Mouse (Mus musculus) kidney, postnatal 0 days (tissue): ENCODE results near the gene Cadps2. TPM values are rescaled to one million over a fixed set of nuclear protein-coding genes. Genes with fewer than 3 reads are reported as not detected.
A peak's percentile ranks its signal among the peaks of the same experiment; 100 is the strongest.

Experiments
- ATAC-seq: fragments of 200-750 bp; cut with Nextera tagmentation; replicated peaks from 2 replicates; pipeline ENCODE4 v1.8.0; 2017; ENCODE audit warnings: low read depth, moderate number of reproducible peaks, moderate TSS enrichment, moderate library complexity; ENCODE audit not compliant: low FRiP score
- DNase-seq: peaks from one replicate; pipeline ENCODE4 v3.0.0-alpha.2; 2016; ENCODE audit warnings: low spot score
- H3K27ac ChIP-seq: fragments of 300-500 bp; sonication (generic); 2 replicates; pipeline ENCODE4 v1.5.1; 2014; ENCODE audit warnings: mild to moderate bottlenecking
- H3K27me3 ChIP-seq: fragments of 300-500 bp; sonication (generic); 2 replicates; pipeline ENCODE4 v1.6.1; 2014; ENCODE audit warnings: low read length, mixed read lengths; ENCODE audit not compliant: insufficient read depth
- H3K36me3 ChIP-seq: fragments of 300-500 bp; sonication (generic); 2 replicates; pipeline ENCODE4 v1.6.1; 2014; ENCODE audit warnings: low read length, mixed read lengths; ENCODE audit not compliant: insufficient read depth
- H3K4me1 ChIP-seq: fragments of 300-500 bp; sonication (generic); replicated peaks from 2 replicates; pipeline ENCODE4 v1.6.1; 2014; ENCODE audit warnings: antibody characterized with exemption, low read length, mixed read lengths; ENCODE audit not compliant: insufficient read depth
- H3K4me2 ChIP-seq: fragments of 300-500 bp; sonication (generic); 2 replicates; pipeline ENCODE4 v1.6.1; 2014; ENCODE audit warnings: mild to moderate bottlenecking, low read length, moderate library complexity, mixed read lengths
- H3K4me3 ChIP-seq: fragments of 300-500 bp; sonication (generic); replicated peaks from 2 replicates; pipeline ENCODE4 v1.5.1; 2014; ENCODE audit warnings: low read depth, low read length
- H3K9ac ChIP-seq: fragments of 300-500 bp; sonication (generic); 2 replicates; pipeline ENCODE4 v1.6.1; 2014; ENCODE audit warnings: low read depth, low read length
- H3K9me3 ChIP-seq: fragments of 300-500 bp; sonication (generic); replicated peaks from 2 replicates; pipeline ENCODE4 v1.6.1; 2016; ENCODE audit warnings: low read length, inconsistent platforms, mixed read lengths
- CTCF ChIP-seq: IDR thresholded peaks from 2 replicates; pipeline ENCODE4 v1.5.1; 2016; ENCODE audit warnings: antibody characterized with exemption, low read depth, mild to moderate bottlenecking, moderate library complexity
- WGBS: fragments of 180-500 bp; shearing (Covaris S2); extraction: QIAGEN DNeasy Blood & Tissue Kit; methylation state at CpG from one replicate; pipeline ENCODE4 v1.1.7; 2014; 5-methylcytosine and 5-hydroxymethylcytosine counted together
- polyA plus RNA-seq: library from polyadenylated mRNA; unstranded; fragments of >200 nt; fragmentation: Nextera tagmentation; extraction: Ambion mirVana; gene quantifications from 2 replicates; pipeline ENCODE4 v1.2.1, GENCODE M21; 2015

The Cadps2 gene
- polyA plus RNA-seq, 1 experiment from 2014 or later, result 10.1 TPM

DNA sequence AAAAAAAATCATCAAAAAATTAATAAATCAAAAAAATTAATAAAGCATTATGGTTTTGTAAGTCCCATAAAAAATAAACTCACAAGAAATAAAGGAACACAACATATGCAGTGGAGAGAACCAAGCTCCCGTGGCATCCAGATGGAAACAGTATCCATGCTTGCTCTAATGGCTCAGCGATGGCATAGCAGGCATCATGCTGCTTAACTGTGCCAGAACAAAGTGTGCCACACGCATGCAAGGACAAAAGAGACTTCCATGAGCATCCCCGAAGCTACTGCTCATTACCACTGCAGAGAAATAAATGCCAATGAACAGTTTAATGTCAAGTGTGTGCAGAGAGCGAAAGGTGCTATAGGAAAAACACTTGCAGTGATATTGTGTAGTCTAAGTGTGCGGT, 29.9 kb downstream of the Cadps2 start:
- no peak for DNase-seq
- ATAC-seq, result no peak
- WGBS, result 92% methylated on average over 6 of the region's 6 CpGs
- Histone ChIP-seq H3K4me2 (no peak overlapping the region), H3K27ac (no peak overlapping the region), H3K9ac (no peak overlapping the region), H3K27me3 (no peaks in the 10 kb centered on the region), H3K9me3 (no peaks in the 10 kb centered on the region), H3K36me3 (no peaks in the 10 kb centered on the region), H3K4me1 (no peaks in the 10 kb centered on the region), H3K4me3 (no peak overlapping the region)
- no peak for TF ChIP-seq CTCF

DNA sequence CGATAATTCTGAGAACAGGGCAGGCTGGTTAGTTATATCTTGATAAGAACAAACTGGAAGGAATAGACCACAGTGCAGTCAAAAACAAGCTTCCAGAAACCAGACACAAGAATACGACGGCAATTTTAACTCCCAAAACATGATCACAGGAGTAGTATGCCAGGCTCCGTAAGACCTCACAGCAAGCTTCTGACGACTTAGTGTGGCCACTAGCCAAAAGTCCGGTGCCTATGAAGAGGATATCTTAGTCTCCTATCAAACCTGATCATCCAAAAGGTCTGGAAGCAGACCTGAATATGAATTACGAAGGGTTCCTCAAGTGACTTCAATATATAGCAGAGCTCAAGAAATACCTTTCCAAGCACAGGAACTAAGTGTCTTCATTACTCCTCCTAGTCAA, 33.9 kb downstream of the Cadps2 start:
- no peak overlapping the region for H3K9ac ChIP-seq
- no peaks in the 10 kb centered on the region for H3K9me3 ChIP-seq
- H3K4me2 ChIP-seq, result no peak overlapping the region
- no peaks in the 10 kb centered on the region for H3K27me3 ChIP-seq
- no peaks in the 10 kb centered on the region for H3K4me1 ChIP-seq
- H3K27ac ChIP-seq, result no peak overlapping the region
- TF ChIP-seq CTCF, result no peak
- no peaks in the 10 kb centered on the region for H3K36me3 ChIP-seq
- WGBS, result 92% methylated on average over 7 of the region's 7 CpGs
- DNase-seq (no peak), ATAC-seq (no peak)
- no peak overlapping the region for H3K4me3 ChIP-seq

DNA sequence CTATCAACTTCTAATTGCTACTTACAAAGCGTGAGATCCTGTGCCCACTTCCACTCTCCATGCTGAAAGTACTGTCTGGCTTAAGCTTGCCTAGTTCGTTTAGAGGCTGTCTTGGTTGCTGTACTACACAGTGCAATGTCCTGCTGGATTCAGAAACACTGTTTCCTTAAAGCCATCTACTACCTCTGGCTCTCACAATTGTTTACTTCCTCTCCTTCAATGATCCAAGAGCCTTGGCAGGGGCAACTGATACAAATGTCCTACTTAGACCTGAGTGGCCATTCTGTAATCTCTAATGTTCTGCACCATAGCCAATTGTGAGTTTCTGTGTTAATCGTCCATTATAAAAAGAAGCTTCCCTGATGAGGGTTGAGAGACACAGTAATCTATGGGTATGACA, 47.4 kb downstream of the Cadps2 start:
- no peaks in the 10 kb centered on the region for H3K4me1 ChIP-seq
- no peak overlapping the region for H3K4me3 ChIP-seq
- 76% methylated on average over 3 of the region's 3 CpGs for WGBS
- no peaks in the 10 kb centered on the region for H3K9me3 ChIP-seq
- TF ChIP-seq CTCF, result no peak
- no peak overlapping the region for H3K4me2 ChIP-seq
- H3K27ac ChIP-seq, result no peak overlapping the region
- no peaks in the 10 kb centered on the region for H3K27me3 ChIP-seq
- DNase-seq (no peak), ATAC-seq (no peak)
- H3K36me3 ChIP-seq, result no peaks in the 10 kb centered on the region
- no peak overlapping the region for H3K9ac ChIP-seq

DNA sequence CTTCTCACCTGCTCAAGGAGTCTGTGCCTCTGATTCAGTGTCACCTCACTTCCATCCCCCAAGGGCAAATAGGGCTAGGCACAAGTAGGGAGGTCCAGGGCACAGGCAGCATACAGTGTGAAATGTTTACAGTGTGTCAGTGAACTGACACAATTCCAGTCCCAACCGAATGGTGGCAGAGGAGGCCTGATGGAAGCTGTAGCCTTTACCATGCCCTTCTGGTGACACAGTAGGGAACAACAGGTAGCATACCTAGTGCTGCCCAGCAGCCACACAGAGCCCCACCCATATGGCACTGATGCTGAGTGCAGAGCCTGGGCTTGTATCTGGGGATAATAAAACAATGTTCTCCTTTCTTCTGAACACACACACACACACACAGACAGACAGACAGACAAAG, 61.6 kb downstream of the Cadps2 start:
- WGBS, result 57% methylated on average over 1 of the region's 1 CpGs
- H3K27ac ChIP-seq, result no peak overlapping the region

DNA sequence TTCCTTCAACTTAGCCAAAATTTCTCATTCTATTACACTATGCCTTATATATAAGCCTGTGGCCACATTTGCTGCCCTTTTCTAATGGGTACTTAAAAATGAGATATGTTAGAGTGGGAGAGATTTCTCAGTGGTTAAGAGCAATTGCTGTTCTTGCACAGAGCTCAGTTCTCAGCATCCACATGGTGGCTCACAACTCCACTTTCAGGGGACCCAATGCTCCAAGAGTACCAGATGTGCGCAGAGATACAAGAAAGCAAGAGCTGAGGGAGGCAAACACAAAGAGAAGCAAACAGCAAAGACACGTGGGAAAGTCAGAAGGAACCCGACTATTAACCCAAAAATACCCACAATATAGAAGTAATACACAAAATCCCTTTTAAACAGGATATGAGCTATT, 77.0 kb downstream of the Cadps2 start:
- Histone ChIP-seq H3K9me3 (no peaks in the 10 kb centered on the region), H3K9ac (no peak overlapping the region), H3K4me3 (no peak overlapping the region), H3K4me2 (no peak overlapping the region), H3K27ac (no peak overlapping the region), H3K36me3 (no peaks in the 10 kb centered on the region), H3K27me3 (no peaks in the 10 kb centered on the region), H3K4me1 (no peaks in the 10 kb centered on the region)
- 51% methylated on average over 3 of the region's 3 CpGs for WGBS
- DNase-seq, result peak; percentile 34
- TF ChIP-seq CTCF, result peak; percentile 56
- ATAC-seq, result no peak

More for the DNA sequence above, 61.6 kb downstream of the Cadps2 start:
- no peaks in the 10 kb centered on the region for H3K27me3 ChIP-seq
- TF ChIP-seq CTCF, result peak; percentile 39; the same call in 1 of the 2 replicates
- no peak overlapping the region for H3K4me2 ChIP-seq
- ATAC-seq (peak; percentile 21; the same call in 1 of the 2 replicates), DNase-seq (no peak)
- no peaks in the 10 kb centered on the region for H3K36me3 ChIP-seq
- H3K9ac ChIP-seq, result no peak overlapping the region
- no peaks in the 10 kb centered on the region for H3K4me1 ChIP-seq
- H3K9me3 ChIP-seq, result no peaks in the 10 kb centered on the region
- H3K4me3 ChIP-seq, result no peak overlapping the region

DNA sequence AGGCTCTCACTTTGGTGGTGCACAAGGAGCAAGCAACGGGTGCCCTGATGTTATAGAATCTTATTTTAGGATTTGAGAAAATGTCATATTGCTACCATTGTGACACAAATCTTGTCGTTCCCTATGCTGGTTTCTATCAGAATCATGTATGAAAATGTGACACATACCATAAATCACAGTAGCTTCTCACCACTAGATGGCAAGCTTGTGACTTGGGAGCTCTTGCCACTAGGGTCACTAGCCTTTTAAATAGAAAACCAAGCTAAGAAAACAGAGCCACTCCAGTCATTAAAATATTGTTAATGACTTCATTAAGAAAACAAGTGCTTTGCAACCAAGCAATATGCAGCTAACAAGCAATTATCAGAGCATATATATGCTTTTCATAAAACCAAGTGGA, 81.0 kb downstream of the Cadps2 start:
- H3K4me3 ChIP-seq, result no peak overlapping the region
- TF ChIP-seq CTCF, result peak; percentile 67
- peak; percentile 43 for DNase-seq
- no peaks in the 10 kb centered on the region for H3K9me3 ChIP-seq
- H3K4me1 ChIP-seq, result no peaks in the 10 kb centered on the region
- no peaks in the 10 kb centered on the region for H3K36me3 ChIP-seq
- no peak for ATAC-seq
- 75% methylated on average over 2 of the region's 2 CpGs for WGBS
- no peaks in the 10 kb centered on the region for H3K27me3 ChIP-seq
- no peak overlapping the region for H3K4me2 ChIP-seq
- no peak overlapping the region for H3K27ac ChIP-seq
- no peak overlapping the region for H3K9ac ChIP-seq

DNA sequence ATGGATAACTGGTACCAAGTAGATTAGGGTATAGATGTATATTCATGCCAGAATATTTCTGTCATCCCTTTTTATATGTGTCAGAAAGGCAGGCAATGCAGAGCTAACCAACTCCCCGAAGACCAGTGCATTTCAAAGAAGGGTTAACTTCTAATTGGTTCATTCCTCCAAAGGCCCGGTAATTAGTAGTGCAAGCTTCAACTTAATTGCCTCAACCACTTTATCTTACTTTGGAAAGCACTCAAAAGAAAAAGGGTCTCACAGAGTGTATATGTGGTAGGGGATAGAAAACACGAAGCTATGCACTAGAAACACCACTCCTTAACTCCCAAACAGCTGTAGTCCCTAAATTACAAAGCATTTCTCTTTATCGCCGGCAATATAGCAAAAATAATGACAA, 90.4 kb downstream of the Cadps2 start:
- TF ChIP-seq CTCF, result no peak
- DNase-seq (no peak), ATAC-seq (no peak)
- Histone ChIP-seq H3K27me3 (no peaks in the 10 kb centered on the region), H3K9ac (no peak overlapping the region), H3K9me3 (no peaks in the 10 kb centered on the region), H3K4me3 (no peak overlapping the region), H3K4me2 (no peak overlapping the region), H3K4me1 (no peaks in the 10 kb centered on the region), H3K27ac (no peak overlapping the region), H3K36me3 (no peaks in the 10 kb centered on the region)
- WGBS, result 77% methylated on average over 5 of the region's 5 CpGs
